Mouse (Mus musculus) heart, postnatal 0 days (tissue): ENCODE measurements around the gene Col8a1.

ENCODE experiments used
- CTCF ChIP-seq: IDR thresholded peaks from 2 replicates; pipeline ENCODE4 v1.5.1; 2016; ENCODE audit warnings: antibody characterized with exemption, control low read depth, low read depth
- EP300 ChIP-seq: IDR thresholded peaks from 2 replicates; pipeline ENCODE4 v1.6.1; 2016; ENCODE audit warnings: antibody characterized with exemption, low read depth

DNA sequence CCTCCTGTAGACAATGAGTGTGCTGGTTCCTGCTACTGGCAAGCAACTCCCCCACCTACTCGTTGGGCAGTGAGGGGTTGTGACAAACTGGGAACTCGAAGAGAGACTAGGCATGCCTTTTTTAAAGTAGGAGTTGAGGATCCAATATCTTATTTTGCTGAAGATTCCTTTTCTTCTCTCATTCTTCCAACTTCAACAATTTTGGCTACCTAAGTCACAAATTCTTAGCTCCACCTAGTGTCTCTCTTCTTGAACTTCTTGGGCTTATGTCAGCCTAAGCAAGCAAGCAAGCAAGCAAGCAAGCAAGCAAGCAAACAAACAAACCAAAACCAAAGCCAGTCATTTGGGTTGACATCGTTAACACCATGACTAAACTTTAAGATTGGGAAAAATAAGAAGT, 6.4 kb downstream of the Col8a1 start:
- TF ChIP-seq CTCF (peak; percentile 22; the same call in 1 of the 2 replicates), EP300 (no peak)
